Mouse (Mus musculus) layer of hippocampus, postnatal 36 days (tissue): ENCODE measurements around the gene Dip2a. TPM values are rescaled to one million over a fixed set of nuclear protein-coding genes. Genes with fewer than 3 reads are reported as not detected.

Experiments used
- DNase-seq, 2 experiments: peaks; one replicate each; pipeline ENCODE4 v3.0.0; 2022
- total RNA-seq, 2 experiments: library from RNA; stranded (reverse); gene quantifications; 2 replicates each; pipeline ENCODE4 v1.2.3; 2021

The Dip2a gene
- 10 to 100 TPM; 49.3 to 56.3 TPM for total RNA-seq

DNA sequence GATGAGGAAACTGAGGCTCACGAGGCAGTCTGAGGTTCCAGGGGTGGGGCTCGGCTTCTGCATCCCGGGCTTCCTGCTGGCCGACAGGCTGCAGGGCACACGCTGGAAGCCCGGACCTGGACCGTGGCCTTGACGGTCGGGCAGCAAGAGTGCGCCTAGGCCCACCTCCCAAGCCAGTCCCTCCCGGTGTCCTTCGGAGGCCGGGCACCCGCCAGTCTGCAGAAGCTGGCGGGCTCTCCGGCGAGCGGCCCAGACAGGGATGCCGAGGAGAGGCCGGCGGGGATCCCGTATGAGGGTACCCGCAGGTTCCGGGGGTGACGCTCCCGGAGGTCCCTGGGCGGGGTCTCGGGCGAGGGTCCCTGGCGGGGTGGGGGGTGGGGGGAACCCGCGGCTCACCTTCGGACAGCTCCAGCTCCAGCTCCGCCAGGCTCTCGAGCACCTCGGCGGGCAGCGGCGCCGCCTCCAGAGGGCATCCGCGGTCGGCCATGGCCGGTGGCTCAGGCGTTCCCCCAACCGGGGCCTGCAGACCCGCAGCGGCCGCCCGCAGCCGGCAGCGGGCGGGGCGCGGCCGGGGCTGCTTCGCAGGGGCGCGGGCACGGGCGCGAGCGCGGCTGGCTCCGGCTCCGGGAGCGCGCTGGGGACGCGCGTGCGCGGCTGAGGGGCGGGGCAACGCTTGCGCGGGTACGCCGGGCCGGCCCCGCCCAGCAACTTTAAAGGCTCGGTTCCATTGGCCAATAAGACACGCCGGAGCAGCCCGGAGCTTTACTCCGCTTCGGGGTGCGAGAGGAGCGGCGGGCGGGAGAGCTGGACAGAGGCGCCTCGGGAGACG is at the start of gene Dip2a:
Gene Dip2a, minus strand, starts transcription at position 581 of the 829 bp plus-strand sequence.
- DNase-seq = peak; percentile 94 to 95

DNA sequence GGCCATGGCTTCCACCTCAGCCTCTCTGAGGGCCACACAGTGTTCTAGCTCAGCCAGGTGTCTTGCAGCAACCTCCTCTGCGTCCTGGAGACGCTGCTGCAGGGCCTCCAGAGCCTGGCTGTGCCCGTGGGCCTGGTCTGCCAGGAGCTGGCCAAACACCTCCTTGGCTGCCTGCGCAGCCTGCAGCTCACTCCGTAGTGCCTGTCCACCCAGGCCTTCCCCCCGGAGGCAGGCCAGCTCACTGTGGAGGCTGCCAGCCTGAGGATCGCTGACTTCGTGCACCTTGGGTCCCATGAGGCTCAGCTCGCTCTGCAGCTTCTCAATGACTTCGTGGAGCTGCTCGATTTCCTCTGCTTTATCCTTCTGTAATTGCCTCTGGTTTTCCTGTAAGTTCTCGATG is 47.5 kb upstream of the Dip2a start:
- no peak for DNase-seq

DNA sequence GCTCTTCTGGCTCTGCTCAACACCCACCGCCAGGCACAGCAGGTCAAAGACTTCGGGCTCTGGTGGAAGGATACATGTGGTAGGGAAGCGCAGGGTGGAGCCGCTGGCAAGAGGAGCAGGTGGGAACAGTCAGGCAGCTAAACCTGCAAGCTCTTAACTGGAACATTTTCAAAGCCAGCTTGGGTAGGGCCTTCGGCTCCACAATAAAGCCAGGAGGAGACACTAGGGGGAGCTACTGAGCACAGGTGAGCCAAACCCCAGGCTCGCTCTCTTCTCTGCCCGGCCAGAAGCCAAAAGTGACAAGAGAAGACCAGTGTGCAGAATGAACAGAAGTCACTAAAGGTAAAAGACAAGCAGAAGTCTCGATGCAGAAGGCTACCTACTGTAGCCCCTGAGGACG is 46.7 kb upstream of the Dip2a start:
- DNase-seq = no peak

DNA sequence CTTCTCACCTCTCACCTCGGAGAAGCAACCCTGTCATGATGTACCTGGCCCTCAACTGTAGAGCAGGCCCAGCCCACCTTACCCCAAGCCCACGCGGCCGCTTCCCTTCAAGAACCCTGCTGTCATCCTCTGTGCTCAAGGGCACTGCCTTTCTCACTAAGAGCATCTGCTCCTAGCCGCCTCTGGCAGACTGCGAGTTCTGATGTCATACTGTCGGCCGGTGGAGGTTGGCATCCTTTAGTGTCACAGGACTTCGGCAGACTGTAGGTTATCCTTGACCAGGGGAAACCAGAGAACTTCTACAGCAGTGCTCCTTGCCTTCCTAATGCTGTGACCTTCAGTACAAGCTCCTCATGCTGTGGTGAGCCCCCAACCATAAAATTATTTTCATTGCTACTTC is 46.1 kb upstream of the Dip2a start:
- DNase-seq = no peak

DNA sequence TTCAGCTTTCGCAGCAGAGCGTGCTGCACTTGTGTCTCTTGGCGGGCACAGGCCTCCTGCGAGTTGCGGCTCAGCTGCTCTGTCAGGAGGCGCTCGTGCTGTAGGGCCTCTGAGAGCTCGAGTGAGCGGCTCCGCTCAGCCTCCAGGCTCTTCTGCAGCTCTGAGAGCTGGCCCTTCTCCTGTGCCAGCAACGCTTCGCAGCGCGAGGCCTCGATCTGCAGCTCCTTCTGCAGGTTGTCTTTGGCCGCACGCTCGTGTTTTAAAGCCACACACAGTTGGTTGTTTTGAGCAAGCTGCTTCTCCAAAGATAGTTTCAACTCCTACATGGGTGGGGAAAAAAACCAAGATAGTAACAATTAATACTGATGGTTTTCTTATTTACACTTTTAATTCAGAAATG is 29.9 kb upstream of the Dip2a start:
- no peak for DNase-seq

DNA sequence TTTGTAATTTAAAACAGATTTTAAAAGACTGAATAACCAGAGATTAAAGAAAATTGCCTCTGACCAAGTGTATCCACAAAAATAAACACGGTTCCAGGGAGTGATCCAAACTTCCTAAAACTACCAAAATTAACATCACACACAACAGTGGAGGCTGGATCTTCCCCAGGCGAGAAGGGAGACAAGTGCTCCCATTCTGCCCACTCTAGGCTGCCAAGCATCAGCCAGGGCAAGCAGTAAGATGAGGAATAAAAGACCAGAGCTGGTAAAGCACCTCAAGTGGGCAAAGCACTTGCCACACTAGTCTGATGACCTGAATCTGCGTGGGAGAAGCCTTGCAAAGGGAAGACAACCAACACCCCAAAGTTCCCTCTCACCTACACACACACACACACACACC is 26.6 kb upstream of the Dip2a start:
- no peak for DNase-seq

DNA sequence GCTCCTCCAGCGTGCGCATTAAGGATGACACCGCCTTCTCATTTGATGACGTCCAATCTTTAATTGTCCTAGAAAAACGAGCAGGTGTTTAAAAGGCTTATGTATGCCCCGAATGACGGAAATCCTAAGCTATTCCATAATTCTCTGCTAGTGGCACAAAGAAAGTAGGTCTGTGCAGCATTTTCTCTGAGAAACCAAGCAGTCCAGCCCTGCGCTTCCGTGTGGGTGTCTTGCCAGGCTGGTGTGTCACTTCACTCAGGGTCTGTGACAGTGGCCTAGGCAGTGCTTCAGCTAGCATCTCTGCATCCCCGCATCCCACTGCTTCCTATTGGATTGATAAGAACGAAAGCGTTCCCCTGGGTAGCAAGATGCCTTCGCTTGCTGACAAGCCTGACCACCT is 23.7 kb upstream of the Dip2a start:
- DNase-seq = no peak

DNA sequence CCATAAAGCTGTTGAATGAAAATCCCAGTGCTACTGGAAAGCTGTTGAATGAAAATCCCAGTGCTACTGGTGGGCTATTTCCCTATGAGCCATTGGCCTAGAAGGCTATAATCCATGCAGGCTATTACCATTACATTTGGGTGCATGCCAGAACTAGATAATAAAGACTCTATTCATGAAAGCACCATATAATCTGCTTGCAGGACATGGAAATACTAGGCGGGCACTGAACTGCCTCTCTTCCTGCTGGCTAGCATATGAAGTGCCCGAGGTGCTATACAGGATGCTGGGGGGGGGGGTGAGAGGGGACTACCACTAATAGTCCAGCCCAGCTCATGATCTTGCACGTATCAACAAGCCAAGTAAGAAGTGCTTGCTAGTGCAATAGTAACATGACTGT is 18.1 kb upstream of the Dip2a start:
- no peak for DNase-seq

DNA sequence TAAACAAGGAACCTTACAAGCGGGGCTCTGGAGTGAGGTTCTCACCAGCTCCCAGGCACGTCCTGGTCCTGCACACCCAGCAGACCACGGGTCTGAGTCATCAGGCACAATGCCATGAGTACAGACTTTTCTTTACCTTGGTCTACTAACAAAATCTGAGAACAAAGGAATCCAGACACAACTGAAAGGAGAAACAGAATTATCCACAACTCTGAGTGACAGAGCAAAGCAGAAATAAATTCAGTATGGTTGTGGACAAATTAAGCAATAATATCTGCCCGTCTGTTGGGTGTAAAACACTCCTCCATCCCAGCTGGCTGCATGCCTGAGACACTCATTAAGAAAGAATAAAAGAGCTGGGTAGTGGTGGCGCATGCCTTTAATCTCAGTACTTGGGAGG is 13.4 kb upstream of the Dip2a start:
- peak in 1 of 2 experiments; percentile 36 for DNase-seq

DNA sequence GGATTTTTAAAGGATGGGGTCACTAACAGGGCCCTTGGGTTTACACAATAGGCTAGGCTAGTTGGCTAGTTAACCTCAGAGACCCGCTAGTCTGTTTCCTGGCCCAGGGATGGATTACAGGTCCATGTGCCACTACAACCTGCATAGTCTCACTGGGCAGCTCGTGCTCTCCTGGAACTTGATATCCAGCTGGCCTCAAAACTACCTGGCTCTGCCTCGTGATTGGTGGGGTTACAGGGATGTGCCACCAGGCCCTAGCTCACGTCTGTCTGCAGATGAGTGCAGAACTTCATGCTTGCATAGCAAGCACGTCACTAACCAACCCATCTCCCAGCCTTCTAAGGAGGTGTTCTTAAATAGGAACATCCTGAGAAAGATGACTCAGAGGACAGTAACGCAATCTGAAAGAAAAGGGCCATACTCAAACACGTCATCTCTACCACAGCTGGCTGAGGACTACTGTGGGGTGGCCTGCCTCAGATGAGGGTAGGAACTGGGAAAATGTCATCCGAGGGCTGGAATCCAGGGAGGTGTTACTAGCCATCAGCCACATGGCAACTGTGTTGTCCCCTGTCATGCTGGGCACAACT is 12.3 kb upstream of the Dip2a start:
- no peak for DNase-seq

DNA sequence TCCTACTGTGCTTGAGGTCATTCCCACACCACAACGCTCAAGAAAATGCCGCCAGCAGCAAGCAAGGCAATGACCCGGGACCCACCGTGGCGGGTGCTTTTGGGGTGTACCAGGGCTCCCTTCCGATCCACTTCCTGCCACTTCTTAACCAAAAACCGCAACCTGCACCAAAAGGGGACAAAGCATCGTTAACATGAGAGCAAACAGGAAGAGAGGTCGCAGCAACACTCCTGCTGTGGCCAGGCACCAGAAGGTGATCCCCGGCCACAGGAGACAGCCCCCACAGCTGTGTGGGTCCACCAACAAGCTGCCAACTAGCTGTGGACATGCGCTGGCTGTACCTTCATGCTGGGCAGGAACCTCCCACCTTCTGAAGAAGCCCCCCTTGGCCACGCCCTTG is 9.9 kb upstream of the Dip2a start:
- DNase-seq = no peak

DNA sequence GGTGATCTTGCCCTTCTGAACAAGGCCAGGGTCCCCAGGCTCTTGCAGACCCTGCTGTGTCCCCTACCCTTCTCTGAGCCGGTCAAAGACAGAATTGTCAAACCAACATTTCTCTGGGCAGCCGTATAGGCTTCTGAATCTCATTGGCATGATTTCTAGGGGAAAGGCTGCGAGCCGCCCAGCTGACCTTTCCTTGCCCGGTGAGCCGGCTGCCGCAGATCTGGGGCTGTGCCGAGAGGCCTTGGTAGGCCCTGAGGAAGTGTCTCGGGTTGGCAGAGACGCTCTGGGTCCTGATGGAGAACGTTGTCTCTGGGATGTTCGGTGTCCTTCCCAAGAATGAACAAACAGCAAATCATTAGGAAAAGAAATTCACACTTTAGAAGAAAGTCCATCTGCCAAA is 8.9 kb upstream of the Dip2a start:
- DNase-seq = no peak

DNA sequence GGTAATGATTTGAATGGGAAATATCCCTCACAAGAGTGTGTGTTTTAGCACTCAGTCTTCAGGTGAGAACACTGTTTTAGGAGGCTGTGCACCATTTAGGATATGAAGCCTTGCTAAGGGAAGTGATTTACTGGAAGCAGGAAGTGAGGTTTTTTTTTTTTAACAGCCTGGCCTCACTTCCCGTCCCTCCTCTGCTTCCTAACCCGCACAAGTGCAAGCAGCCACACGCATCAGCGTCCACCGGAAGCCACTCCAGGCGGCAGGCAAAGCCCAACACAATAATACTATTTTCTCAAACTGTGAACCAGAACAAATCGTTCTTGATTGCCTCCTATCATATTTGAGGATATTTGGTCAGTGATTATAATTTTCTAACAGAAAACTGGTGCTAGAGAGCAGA is 6.9 kb upstream of the Dip2a start:
- DNase-seq = no peak

DNA sequence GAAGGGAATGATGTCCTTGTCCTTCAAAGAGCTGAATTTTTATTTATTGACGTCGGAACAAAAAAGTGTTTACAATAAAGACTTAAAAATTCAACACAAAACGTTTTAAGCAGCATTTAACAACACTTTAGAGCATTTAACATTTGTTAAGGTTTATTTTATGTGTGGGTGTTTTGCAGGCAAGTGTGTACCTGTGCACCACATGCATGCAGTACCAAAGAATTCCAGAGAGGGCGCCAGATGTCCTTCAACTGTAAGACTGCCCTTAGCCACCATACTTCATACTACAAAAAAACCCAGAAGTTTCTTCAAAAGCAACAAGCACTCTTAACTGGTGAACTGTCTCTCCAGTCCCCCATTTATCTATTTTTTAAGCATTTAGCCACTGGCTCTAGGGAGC is 1.5 kb upstream of the Dip2a start:
- no peak for DNase-seq

DNA sequence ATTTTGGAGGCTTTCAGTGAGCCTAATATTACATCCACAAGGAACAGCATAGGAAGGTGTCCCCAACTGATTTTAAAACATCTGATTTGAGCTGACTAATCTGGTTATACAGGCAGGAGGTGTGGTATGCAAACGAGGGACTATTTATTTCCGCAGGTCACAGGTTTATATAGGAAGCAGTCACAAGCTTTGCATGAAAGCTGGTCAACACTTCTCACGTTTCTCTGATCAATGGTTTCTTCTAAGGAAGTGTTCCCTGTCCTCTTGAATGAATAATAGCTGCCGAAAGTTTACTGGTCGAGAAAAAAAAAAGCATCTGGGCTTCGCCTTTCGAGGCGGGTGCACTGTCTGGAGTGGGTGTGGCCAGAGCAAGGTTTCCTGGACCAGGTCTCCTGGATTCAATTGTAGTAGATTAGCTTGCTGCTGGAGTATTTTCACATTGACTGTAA is 976 bp upstream of the Dip2a start:
- no peak for DNase-seq

DNA sequence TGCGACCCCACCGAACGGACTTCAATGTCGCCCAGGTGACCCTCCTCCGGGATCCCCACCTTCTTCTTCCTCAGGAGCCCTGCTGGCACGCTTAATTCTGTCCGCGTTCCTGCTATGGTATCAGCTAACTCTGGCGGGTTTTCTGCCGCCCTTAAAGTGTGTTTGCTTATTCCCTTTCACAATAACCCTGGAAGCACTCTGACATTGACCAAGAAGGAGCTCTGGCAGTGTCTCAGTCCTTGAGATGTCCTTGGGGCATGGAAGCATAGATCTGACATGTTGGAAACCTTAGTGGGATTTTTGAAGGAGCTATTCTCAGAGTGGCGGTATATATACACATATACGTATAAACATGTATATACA is 430 bp upstream of the Dip2a start:
- DNase-seq = no peak

DNA sequence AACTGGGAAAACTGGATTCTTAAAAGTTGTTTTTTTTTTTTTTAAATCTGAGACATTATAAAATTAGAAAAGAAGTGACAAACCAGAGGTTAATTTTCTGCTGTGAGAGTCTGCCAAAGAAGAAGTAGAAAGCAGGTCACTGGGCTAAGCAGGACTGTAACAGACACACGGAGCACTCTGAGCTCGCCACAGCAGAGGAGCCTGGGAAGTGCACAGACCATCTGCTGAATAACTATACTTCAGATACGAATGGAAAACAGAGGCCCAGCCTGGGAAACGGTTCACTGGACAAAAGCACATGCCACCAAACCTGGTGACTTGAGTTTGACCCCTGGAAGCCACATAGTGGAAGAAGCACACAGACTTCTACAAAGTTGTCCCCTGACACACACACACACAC is 10.7 kb downstream of the Dip2a start:
- no peak for DNase-seq

DNA sequence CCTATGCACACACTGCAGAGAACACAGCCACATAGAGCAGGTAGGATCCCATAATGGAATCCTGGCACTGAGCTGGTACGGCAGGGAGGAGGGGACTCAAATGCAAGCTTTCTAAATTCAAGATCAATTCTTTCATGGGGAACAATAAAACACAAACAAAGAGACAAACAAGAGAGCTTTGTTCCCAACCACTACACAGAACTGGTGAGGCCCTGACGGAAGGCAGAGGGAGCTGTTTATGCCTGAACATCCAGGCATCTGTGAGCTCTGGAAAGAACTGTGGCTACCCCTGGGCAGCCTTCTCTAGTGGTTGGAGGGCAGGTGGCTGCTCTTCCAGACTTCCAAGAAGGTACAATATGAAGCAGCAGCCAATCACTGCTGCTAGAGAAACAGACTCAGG is 13.1 kb downstream of the Dip2a start:
- DNase-seq = no peak

DNA sequence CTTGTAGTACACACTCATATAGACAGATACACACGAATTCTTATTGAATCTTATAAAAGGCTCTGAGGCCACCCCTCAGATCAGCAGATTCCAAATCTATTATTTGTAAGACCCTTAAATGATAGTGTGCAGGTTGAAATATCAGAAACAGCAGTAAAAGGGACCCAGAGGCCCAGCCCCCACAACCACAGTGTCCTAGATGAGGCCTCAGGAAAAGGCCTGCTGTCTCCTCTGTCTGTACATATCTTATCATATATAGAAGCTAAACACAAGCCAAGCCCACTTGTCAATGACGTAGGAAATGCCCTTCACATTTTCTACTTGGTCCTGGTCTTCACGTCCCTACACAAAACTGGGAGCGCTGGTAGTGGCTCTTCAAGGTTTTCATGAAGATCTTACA is 16.0 kb downstream of the Dip2a start:
- no peak for DNase-seq

DNA sequence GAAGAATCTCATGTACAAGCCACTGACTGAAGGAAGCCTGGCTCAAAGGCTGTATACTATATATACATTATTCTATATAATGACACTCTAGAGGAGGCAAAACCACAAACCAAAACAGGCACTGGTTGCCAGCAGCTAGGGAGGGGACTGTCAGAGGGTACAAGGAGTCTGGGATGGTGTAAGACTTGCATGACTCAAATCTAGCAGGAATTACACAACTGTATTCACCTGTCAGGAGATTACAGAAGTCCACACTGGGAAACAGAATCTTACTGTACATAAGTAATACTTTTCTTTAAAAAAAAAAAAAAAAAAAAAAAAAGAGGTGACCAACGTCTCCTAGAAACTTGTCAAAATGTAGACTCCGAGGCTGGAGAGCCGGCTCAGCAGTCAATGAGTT is 16.5 kb downstream of the Dip2a start:
- DNase-seq = no peak

DNA sequence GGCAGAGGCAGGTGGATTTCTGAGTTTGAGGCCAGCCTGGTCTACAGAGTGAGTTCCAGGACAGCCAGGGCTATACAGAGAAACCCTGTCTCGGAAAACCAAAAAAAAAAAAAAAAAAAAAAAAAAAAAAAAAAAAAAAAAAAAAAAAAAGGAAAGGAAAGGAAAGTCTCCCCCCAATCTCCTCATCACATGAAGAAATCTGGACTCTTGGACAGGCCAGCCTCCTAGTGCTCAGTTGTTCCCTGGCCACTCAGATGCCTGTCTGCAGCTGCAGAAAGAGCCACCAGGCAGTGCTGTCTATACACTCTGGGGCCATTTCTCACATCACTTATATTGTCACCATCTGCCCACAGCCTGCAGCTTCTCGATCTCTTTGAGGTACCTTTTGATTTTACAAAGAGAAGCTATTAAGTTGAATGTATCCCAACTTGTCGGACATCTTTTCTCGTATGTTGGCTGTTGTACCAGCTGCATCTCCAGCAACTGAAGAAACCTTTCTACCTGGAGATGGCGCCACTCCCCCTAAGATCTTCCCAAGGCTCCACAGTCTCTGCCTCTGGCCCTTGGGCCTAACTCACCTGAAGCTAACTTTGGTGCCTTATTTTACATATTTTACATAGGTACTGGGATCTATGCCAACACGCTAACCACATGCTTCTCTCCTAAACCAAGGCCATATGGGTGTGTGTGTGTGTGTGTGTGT is 18.6 kb downstream of the Dip2a start:
- no peak for DNase-seq

DNA sequence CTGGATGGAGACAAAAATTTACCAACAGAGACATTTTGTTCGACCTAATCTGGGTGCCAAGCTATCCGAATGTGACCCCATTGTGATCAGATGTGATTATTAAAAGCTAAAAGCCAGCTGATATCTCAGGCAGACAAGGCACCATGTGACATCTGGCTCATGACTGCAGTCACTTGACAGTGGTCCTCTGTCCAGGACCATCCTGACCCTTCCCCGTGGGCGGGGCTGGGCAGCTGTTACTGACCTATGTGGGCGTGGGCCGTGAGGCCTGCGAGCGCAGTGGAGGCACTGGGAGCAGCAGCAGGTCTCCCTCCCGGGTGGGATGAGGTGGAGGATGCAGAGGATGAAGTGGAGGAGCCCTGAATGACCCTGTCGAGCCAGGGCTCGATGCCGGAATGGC is 27.5 kb downstream of the Dip2a start:
- no peak for DNase-seq

DNA sequence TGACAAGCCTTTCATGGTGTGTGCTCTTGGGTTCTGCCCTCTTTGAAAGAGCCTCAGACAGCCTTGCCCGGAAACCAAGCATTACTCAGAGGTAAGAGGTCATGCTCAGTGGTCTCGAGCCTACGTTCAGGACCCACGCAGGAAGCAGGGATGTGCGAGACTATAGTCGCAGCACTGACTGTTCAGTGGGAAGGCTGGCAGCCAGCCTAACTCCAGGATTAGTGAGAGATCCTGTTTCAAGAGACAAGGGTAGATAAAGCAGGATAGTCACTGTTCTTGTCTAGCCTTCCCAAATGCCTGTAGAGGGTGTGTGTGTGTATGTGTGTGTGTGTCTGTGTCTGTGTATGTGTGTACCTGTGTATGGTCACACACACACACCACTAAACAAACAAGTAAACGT is 28.9 kb downstream of the Dip2a start:
- DNase-seq = no peak

DNA sequence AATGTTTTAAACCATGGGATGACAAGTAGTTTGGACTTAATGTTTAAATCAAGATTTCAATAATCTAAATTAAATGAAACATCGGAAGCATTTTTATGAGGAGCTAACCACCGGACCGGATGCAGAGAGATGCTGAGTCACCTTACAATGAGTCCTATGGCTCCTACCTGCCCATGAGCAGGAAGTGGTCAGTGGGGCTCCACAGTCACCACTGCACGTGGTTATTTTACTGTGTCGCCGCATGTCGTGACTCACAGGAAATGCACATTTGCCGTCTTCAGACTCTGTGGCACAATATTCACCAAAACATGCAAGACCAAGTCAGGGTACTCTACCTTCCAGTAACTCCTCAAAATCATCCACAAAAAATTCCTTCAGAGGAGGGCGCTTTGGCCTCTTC is 38.4 kb downstream of the Dip2a start:
- DNase-seq = no peak
